Mouse (Mus musculus): Measurements from ENCODE around the gene Ubtf. TPM values are rescaled to one million over a fixed set of nuclear protein-coding genes. Genes with fewer than 3 reads are reported as not detected.

Gene Ubtf
- total RNA-seq, 2 experiments from 2014 or later, result 78.3 to 80.9 TPM

DNA sequence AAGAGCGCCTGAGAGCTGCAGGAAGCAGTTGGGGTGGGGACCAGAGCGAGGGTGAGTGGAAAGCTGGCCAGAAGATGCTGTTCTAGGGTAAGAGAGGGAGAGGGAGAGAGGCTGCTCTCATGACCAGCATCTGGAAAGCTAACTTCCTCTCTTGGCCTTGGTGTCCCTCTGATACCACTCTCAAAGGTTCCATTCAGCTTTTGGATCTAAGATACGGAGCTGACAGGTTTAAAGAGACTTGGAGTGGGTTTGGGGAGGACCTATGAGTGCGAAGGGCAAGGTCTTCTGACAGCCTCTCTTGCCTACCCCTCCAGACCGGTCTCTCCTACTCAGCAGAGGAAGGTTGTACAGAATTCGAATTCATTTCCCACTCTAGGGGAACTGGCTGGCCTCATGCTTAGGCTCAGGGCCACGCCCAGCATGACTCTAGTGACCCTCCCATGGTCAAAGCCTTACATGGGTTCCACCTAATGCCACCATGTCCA, 28.6 kb upstream of the Ubtf start:
- intact Hi-C loops (cut with DNase I), result no loop called here
- DNase-seq, result no peak

DNA sequence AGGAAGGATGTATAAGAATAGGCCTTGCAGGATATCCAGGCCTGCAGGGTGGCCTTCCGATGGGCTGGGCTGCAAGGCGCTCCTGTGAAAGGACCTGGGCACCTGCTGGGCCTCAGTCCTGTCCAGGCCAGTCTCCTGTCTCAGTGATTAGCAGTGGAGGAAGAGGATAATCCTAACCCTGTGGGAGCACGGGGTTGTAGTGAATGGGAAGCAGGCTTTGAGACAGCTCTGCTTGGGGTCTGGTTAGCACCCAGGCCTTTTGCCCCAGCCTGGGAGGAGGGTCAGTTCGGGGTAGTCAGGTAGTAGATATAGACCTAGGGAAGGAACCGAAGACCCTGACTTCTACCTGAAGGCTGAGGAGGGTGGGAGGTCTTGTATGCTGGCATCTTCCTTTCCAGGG, 28.1 kb upstream of the Ubtf start:
- intact Hi-C loops (cut with DNase I), result no loop called here
- no peak for DNase-seq

DNA sequence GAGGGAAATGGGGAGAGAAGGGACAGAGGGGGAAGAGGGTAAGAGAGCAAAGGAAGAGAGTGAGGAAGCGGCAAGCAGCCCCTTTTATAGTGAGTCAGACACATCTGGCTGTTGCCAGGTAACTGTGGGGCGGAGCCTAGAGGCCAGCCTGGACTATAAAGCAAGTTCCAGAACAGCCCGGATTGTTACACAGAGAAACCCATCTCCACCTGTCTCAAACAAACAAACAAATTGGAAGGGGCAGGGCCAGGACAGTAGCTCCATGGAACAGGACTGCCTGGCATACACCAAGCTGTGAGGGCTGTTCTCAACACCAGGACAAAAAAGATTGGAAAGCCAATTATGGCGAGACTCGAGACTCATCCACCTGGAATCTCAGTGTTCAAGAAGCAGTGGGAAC, 27.4 kb upstream of the Ubtf start:
- intact Hi-C loops (cut with DNase I), result no loop called here
- no peak for DNase-seq

DNA sequence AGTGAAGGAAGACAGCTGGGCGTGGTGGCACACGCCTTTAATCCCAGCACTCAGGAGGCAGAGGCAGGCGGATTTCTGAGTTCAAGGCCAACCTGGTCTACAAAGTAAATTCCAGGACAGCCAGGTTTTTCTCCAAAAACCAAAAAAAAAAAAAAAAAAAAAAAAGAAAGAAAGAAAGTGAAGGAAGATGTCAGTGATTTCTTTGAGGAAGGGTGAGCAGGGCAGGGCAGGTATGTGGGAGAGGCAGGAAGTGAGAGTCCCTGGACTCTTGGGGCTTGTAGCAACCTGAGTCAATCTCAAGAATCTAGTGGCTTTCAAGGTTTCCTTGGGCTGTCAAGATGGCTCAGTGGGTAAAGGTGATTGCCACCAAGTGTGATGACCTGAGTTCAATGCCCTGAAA, 24.9 kb upstream of the Ubtf start:
- intact Hi-C loops (cut with DNase I), result no loop called here
- no peak for DNase-seq

DNA sequence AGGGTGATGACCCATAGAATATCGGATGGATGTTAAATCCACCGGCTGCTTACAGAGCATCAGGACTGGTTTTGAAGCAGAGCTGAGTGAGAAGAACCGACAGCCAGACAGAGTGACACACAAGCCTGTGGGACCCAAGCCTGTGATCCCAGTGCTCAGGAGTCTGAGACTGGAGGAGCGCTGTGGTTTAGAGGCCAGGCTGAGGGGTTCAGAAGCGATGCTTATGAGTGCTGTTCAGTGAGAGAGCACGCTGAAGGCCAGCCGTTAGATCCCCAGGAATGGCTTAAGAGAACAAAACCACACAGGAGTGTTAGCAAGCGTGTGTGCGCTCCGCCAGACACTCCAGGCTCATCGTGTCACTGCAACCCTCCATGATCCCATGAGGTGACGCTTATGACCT, 23.2 kb upstream of the Ubtf start:
- intact Hi-C loops (cut with DNase I), result no loop called here
- no peak for DNase-seq

DNA sequence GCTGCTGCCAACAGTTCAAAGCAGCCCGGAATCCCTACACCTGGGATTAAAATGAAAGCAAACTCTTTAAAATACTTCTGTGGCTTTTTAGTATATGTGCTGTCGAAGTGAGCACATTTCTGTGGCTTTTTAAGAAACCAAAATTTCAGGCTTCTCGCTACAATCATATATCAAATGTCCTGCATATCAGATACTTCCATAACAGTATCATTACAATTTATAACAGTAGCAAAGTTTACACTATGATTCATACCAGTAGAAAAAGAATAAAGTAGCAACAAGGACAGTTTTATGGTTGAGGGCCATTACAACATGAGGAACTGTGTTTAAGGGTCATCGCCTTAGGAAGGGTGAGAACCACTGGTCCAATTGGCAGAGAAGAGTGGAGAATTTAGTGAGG, 21.6 kb upstream of the Ubtf start:
- intact Hi-C loops (cut with DNase I), result no loop called here
- no peak for DNase-seq

DNA sequence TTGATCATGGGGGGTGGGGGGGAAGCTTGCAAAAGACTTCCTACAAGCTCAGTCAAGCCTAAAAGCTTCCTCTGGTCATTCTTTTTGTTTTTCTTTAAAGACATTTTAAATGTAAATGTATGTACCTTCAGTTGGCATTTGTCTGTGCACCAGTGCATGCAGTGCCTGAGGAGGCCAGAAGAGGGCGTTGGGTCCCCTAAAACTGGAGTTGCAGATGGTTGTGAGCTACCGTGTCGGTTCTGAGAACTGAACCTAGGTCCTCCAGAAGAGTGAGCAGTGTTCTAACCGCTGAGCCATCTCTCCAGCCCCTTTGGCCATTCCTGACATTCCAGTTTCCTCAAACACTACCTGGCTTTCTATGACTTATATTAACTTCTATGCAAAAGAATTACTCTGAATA, 20.1 kb upstream of the Ubtf start:
- no peak for DNase-seq
- intact Hi-C loops (cut with DNase I), result no loop called here

DNA sequence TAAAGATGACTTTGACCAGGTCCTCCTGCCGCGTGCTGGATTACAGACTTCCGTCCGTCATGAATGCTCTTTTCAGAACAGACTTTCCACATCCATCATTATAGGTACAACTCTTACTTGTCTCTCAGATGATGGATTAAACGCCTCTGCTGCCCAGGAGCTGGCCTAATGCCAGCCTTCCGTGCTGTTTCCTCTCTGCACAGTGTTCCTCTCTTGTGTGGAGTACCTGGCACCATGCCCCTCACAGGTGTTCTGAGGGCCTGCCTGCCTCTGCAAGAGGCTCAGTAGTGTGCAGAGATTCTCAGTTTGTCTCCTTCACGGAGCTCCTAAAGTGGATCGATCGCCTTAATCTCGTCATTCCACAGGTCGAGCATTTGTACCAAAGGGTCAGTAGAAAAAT, 19.7 kb upstream of the Ubtf start:
- peak in 1 of 2 experiments; percentile 34 for DNase-seq
- intact Hi-C loops (cut with DNase I), result no loop called here

DNA sequence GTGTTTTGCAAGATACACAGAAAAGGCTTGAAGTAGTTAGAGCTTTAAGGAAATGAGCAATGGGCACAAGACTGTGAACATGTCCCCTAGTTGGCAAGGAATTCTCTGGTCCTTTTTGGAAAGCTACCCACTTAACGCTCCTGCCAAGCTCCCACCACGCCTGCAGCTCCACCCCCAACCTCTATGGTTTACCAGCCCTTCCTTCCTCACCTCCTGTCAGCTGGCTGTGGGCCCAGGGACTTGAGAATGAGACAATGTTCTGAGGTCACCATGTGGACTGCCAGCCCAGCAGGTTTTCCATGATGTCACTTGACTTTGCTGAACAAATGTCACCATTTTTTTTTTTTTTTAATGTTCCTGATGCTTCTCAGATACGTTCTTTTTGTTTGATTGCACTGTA, 19.0 kb upstream of the Ubtf start:
- intact Hi-C loops (cut with DNase I), result no loop called here
- DNase-seq, result peak; percentile 90 to 92

DNA sequence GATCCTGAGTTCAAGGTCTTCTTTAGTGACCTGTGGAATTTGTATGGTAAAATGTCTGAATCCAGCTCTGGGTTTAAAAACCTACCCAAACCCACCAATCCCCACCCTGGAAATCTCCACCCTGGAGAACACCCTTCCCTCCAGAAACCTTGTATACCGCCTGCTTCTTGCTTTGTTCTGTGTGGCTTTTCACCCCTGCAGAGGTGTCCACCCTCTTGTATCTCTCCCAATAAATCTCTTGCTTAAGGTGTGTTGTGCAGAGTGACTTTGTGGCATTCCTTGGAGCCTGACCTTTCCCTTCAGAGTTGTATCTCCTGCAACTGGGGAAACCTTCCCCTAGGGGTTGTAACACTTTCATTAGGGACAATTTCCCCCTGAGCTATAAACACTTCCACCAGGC, 18.4 kb upstream of the Ubtf start:
- DNase-seq, result no peak
- intact Hi-C loops (cut with DNase I), result no loop called here

DNA sequence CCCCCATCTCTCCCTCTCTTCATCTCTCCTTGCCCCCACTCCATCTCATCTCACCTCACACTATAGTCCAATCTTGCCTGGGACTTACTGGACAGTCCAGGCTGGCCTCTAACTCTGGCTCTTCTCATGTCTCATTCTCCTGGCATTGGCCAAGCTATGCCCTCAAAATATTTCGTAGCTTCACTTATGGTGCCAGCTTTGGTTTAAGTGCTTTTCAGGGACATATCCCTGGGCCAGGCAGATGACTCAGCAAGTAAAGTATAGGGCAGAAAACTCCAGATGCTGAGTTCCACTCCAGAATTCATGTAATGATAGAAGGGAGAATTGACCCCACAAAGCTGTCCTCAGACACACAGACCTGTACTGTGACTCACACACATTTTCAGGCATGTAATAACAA, 16.6 kb upstream of the Ubtf start:
- intact Hi-C loops (cut with DNase I), result no loop called here
- DNase-seq, result no peak

DNA sequence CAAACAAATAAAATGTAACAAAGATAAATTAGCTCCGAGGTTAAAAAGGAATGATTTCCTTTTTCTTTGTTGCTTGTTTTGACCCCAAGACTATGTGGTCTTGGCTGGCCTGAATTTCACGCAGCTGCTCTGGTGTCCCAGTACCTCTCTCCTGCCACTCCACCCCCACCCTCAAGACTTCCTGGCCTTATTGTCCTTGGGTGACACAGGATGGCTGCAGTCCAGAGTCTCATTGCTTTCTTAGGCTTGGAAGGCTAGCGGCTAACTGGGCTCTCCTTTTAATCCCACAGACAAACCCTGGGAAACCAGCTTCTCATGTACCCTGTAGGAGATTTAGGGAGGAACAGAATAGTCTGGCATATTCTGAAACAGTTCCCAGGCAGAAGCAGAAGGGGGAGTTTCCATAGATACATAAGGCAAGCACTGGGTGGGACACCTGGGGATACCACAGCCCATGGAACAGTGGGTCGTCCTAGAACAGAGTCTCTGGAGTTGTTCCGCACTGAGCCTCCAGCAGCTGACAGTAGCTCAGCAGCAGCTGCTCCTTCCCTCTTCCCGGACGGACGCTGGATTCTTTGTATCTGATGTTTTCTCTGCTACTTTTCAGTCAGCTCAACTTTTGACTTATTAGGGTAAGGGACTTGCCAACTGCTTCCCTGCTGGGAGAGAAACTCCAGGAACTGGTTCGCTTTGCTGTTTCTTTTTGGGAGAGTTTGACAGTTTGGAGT, 15.6 kb upstream of the Ubtf start:
- peak; percentile 50 to 72 for DNase-seq
- intact Hi-C loops (cut with DNase I), result loop anchor here (5.0 kb wide), 1 partner anchor 42 kb away; no protein-coding TSS in a partner anchor

DNA sequence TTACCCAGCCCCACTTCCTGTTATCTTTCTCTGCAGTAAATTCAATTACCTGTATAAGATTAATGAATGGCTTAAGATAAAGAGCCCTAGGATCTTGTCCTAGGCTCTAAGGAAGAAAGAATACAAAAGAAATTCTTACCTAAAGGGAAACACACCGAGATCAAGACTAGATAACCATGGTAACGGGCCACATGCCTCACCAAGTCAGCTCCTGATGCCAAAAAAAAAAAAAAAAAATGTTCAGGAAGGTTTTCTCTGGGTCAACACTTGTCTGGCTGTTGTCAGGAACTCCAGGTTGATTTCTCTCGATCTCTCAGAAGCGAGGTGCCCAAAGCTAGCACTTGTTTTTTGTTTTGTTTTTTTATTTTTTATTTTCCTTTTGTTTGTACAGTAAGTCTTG, 14.5 kb upstream of the Ubtf start:
- intact Hi-C loops (cut with DNase I), result loop anchor here (5.0 kb wide), 1 partner anchor 43 kb away; no protein-coding TSS in a partner anchor
- no peak for DNase-seq

DNA sequence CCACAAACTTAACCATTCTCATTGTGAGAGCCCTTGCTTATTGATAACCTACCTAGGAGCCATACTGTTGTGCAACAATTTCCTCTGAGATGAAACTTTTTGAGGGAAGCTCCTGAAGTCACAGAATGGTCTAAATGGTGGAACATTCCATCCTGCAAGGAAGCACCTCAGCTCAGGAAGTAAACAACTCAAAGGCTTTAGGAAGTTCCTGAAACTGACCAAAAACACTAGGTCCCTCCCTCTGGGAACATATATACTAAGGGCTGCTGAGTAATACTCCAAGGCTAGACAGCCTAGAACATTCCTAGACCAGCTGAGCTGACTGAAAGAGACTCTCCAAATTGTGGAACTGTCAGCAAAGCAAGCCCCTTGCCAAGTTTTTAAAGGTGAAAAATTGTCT, 13.5 kb upstream of the Ubtf start:
- intact Hi-C loops (cut with DNase I), result loop anchor here (5.0 kb wide), 1 partner anchor 44 kb away; no protein-coding TSS in a partner anchor
- DNase-seq, result no peak

DNA sequence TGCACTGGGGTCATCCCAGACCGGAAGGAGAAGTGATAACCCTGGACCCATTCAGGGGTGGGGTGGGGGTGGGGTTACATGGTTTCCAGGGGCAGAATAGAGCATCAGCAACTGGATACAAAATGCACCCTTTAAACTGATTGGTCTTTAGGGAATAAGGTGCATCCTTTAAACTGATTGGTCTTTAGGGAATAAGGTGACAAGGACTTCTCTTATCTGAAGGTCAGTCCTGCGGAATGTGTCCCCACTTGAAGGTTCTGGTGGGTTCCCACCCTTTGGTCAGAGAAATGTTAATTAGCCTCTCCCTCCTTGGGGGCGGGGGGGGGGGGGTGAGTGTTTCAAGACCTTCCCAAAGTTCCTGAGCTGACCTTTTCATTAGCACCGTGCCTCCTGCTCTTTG, 12.3 kb upstream of the Ubtf start:
- intact Hi-C loops (cut with DNase I), result loop anchor here (5.0 kb wide), 1 partner anchor 45 kb away; no protein-coding TSS in a partner anchor
- DNase-seq, result no peak

DNA sequence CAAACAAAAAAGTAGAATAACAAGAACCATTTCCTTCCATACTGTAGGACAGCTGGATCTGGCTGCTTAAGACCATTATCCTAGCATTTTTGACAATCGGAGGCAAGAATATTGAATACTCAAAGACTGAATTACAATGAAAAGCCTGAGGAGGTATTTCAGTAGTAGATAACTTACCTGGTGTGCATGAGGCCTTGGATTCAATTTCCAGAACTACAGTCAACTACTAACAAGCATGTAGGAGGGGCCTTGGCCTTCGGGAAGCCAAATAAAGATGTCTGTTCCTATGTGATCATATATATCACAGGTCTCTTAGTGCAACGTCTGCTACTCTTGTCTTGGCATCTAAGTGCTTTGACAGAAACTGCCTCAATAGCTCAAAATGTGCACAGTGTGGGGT, 10.5 kb upstream of the Ubtf start:
- intact Hi-C loops (cut with DNase I), result loop anchor here (5.0 kb wide), 1 partner anchor 47 kb away; no protein-coding TSS in a partner anchor
- no peak for DNase-seq

DNA sequence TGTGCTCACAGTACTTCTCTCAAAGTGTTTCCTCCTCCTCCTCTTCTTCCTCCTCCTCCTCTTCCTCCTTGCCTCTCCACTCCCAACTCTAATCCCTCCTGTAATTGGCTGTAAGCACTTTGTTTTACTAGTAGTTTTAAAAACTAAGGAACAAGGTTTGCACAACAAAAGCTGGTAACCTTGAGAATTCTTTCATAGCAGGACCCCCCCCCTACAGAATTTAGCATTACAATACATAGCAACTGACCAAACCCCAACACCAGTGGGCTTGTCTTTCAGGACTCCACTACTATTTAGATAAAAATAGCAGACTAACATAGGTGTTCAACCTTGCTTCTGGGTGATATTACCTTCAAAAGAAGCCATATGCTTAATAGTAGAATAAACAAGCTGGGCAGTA, 10.0 kb upstream of the Ubtf start:
- no peak for DNase-seq
- intact Hi-C loops (cut with DNase I), result no loop called here

DNA sequence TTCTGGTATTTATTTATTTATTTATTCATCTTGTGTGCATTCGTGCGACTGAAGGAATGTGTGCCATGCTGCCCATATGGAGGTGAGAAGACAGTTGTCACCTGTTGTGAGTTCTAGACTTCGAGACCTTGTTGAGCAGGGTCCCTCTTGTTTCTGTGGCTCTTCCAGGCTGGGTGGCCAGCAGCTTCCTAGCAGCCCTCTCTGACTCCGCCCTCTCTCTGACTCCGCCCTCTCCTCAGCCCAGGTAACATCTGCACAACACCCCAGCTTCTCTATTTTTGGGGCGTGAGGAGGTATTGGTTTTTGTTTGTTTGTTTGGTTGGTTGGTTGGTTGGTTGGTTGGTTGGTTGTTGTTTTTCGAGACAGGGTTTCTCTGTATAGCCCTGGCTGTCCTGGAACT, 8.3 kb upstream of the Ubtf start:
- intact Hi-C loops (cut with DNase I), result no loop called here

DNA sequence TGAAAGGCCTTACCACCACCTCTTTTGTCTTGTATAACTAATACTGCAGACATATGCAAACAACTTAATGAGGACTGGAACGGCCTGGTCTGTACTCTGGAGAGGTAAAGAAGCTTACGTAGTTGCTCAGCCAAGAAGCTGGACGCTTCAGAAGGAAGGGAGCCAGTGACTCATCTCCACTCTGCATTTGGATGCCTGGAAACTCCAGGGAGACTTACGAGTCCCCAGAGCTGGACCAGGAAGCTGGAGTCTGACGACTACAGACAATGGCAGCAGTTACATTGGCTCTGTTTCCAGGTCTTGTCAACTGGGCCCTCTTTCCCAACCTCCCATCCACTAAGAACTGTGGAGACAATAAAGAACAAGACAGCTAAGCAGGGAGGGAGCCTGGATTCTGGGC, 7.7 kb upstream of the Ubtf start:
- intact Hi-C loops (cut with DNase I), result no loop called here
- DNase-seq, result no peak

More for the DNA sequence above, 8.3 kb upstream of the Ubtf start:
- no peak for DNase-seq

DNA sequence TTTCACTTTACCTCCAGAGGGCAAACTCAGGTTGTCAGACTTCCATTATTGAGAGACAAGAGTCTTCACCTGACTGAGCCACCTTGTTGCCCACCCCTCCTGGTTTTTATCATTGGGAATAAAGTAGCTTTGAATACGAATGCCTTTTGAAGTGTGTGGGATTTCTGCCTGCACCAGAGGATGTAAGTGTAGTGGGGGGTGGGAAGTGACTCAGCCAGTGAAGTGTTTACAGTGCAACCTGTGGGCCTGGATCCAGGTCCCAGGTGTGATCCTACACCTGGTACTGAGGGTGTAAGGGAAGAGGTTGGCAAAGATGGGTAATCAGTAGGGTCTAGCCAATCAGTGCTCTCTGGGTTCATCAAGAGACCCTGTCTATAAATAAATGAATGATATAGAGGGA, 4.0 kb upstream of the Ubtf start:
- no peak for DNase-seq
- intact Hi-C loops (cut with DNase I), result no loop called here

DNA sequence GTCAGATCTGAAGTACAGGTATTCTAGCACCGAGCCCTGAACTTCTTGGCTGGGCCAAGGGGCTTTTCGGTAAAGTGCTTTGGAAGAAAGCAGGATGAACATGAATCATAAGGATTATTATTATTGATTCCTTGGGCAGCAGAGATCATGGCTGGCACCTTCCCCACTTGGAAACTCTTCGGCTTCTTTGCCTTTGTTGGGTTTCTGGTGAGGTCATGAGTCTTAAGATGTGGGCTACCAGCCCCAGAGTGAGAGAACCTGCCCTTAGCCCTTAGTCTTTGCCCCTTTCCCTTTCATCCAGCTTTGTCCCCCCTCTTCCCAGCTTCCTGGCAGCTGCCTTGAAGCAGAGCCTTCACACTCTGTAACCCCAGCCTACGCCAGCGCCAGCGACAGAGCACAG, 2.4 kb upstream of the Ubtf start:
- DNase-seq, result no peak
- intact Hi-C loops (cut with DNase I), result no loop called here

DNA sequence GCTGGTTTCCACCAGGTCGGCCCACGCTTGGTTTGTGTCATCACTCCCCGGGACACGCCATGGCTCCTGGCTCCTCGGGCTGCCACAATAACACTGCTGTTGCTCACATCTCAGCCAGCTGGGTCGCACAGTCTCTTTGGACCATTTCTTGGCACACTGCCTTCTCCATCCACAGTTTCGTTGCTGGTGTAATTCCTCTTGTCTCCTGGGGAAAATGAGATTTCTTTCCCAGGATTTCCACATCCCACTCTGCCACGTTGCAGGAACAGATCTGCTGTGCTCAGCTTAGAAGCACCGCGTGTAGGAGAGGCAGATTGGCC, 1.1 kb upstream of the Ubtf start:
- intact Hi-C loops (cut with DNase I), result no loop called here
- peak; percentile 88 to 92 for DNase-seq

All from heart, postnatal 10 days (tissue).